Comparison of ENCODE assay signal across 8 mouse cellular contexts in the genomic region with DNA sequence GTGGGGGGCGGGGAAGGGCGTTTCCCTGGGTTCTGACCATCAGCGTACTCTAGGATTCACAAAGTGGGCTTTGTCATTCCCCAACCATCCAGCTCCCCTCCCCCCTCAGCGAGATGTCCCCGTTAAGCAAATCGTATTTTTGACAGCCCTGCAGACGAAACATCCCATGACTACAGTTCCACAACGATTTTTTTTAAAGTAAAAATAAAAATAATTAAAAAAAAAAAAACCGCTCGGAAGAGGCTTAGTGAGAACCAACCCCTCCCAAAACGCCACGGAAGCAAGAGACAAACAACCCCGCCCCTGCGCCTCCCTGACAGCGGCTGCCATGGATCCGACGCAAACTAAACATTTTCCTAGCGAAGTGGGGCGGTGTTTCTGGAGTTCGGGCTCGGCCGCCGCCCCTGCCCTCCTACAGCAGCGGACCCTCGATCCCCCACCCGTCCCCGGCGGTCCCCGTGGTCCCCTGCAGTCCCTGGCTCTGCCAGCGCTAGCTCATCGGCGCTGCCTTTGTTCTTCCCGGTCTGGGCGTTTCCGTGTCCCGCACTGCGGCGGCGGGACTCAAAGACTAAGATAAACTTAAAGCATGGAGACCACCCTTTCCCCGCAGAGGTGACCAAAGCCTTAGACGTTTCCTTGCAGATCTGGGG. TPM values are rescaled to one million over a fixed set of nuclear protein-coding genes. Genes with fewer than 3 reads are reported as not detected.
A peak's percentile ranks its signal among the peaks of the same experiment; 100 is the strongest.
DNase-seq lines count a peak whose midpoint lies in the region; ATAC-seq lines count a peak whose summit lies in the region.

No protein-coding gene starts in this region.

- peak overlapping the region; percentile 97 for H3K27ac ChIP-seq in lung, embryonic 15.5 days

- H3K36me3 ChIP-seq in lung, embryonic 15.5 days: peaks cover 9% of the 10 kb centered on the region; the same call in 1 of the 2 replicates

- peak overlapping the region; percentile 50 for H3K4me2 ChIP-seq in lung, embryonic 15.5 days

- peak overlapping the region; percentile 86 for H3K9ac ChIP-seq in lung, embryonic 15.5 days

- H3K4me1 ChIP-seq in lung, embryonic 15.5 days: peaks cover 19% of the 10 kb centered on the region

- under 1% methylated on average over 41 of the region's 41 CpGs for WGBS in lung, embryonic 15.5 days

- no peaks in the 10 kb centered on the region for H3K9me3 ChIP-seq in lung, embryonic 15.5 days

- ATAC-seq in common myeloid progenitor, adult 5-6 weeks (replicated peaks; ENCODE audit: low read depth, poor library complexity, severe bottlenecking): peak; percentile 76
- peak; percentile 74 for ATAC-seq in granulocyte monocyte progenitor cell, adult 5-6 weeks (replicated peaks; ENCODE audit: poor library complexity, severe bottlenecking)
- peak; percentile 76 for ATAC-seq in lung, embryonic 15.5 days (ENCODE audit: borderline replicate concordance, extremely low read depth, low FRiP score, low TSS enrichment)

- peak; percentile 74 for DNase-seq in layer of hippocampus, adult 9-11 months
- no peak for DNase-seq in layer of hippocampus, adult 9-10 months (ENCODE audit: low spot score)
- peak; percentile 52 for DNase-seq in kidney, adult 9 months
- DNase-seq in ovary, postnatal 14 days (ENCODE audit: low spot score): peak; percentile 50
- peak; percentile 25 for DNase-seq in urinary bladder, postnatal 10 days (ENCODE audit: low spot score)

- peak overlapping the region; percentile 79 for H3K4me3 ChIP-seq in lung, embryonic 15.5 days

- H3K27me3 ChIP-seq in lung, embryonic 15.5 days: no peaks in the 10 kb centered on the region

RNA-seq across cellular contexts. Expression of a gene that starts 0.5 kb away (rescaled TPM):
- 1.9 and 18.7 TPM in 2 replicates for total RNA-seq in common myeloid progenitor, adult 5-6 weeks (2017)
- total RNA-seq in granulocyte monocyte progenitor cell, adult 5-6 weeks (2014; fragmentation: Nextera tagmentation): not detected in 2 replicates
- not detected in 2 replicates for total RNA-seq in granulocyte monocyte progenitor cell, adult 5-6 weeks (2017)
- polyA plus RNA-seq in lung, embryonic 15.5 days (2015; fragmentation: Nextera tagmentation; extraction: Ambion mirVana): not detected in 2 replicates

RNA-seq across cellular contexts. Expression of a gene that starts 0.6 kb away (rescaled TPM):
- 25.4 and 32.0 TPM in 2 replicates for total RNA-seq in common myeloid progenitor, adult 5-6 weeks (2017)
- 21.3 and 34.8 TPM in 2 replicates for total RNA-seq in granulocyte monocyte progenitor cell, adult 5-6 weeks (2014; fragmentation: Nextera tagmentation)
- 19.6 and 24.6 TPM in 2 replicates for total RNA-seq in granulocyte monocyte progenitor cell, adult 5-6 weeks (2017)
- polyA plus RNA-seq in lung, embryonic 15.5 days (2015; fragmentation: Nextera tagmentation; extraction: Ambion mirVana): 1,060 and 1,067 TPM in 2 replicates

RNA-seq across cellular contexts. Expression of a gene that starts 18.5 kb away (rescaled TPM):
- total RNA-seq in common myeloid progenitor, adult 5-6 weeks (2017): 776 and 824 TPM in 2 replicates
- 2,030 and 2,397 TPM in 2 replicates for total RNA-seq in granulocyte monocyte progenitor cell, adult 5-6 weeks (2014; fragmentation: Nextera tagmentation)
- total RNA-seq in granulocyte monocyte progenitor cell, adult 5-6 weeks (2017): 964 and 1,039 TPM in 2 replicates
- polyA plus RNA-seq in lung, embryonic 15.5 days (2015; fragmentation: Nextera tagmentation; extraction: Ambion mirVana): 1,916 and 1,998 TPM in 2 replicates

RNA-seq across cellular contexts. Expression of a gene that starts 34.8 kb away (rescaled TPM):
- 0.97 and 9.0 TPM in 2 replicates for total RNA-seq in common myeloid progenitor, adult 5-6 weeks (2017)
- total RNA-seq in granulocyte monocyte progenitor cell, adult 5-6 weeks (2014; fragmentation: Nextera tagmentation): 3.5 and 8.5 TPM in 2 replicates
- total RNA-seq in granulocyte monocyte progenitor cell, adult 5-6 weeks (2017): 7.7 and 11.9 TPM in 2 replicates
- 14.8 and 15.8 TPM in 2 replicates for polyA plus RNA-seq in lung, embryonic 15.5 days (2015; fragmentation: Nextera tagmentation; extraction: Ambion mirVana)

RNA-seq across cellular contexts. Expression of a gene that starts 54.5 kb away (rescaled TPM):
- not detected in 2 replicates for total RNA-seq in common myeloid progenitor, adult 5-6 weeks (2017)
- total RNA-seq in granulocyte monocyte progenitor cell, adult 5-6 weeks (2014; fragmentation: Nextera tagmentation): not detected in 2 replicates
- not detected in 2 replicates for total RNA-seq in granulocyte monocyte progenitor cell, adult 5-6 weeks (2017)
- 2.3 and 2.8 TPM in 2 replicates for polyA plus RNA-seq in lung, embryonic 15.5 days (2015; fragmentation: Nextera tagmentation; extraction: Ambion mirVana)
